Mouse (Mus musculus): ENCODE data around the gene Rsg1. TPM values are rescaled to one million over a fixed set of nuclear protein-coding genes. Genes with fewer than 3 reads are reported as not detected.

Gene Rsg1
- total and polyA plus RNA-seq, 2 experiments from 2014 or later: 1.3 TPM; not detected in 1

GRCm38 (mm10) chr4:141270201-141270940 is 56.6 kb downstream of the Rsg1 start:
- Histone ChIP-seq H3K4me3 (ENCODE audit: low read depth, low read length) (no peak overlapping the region), H3K4me2 (ENCODE audit: low read depth, low read length) (no peak overlapping the region), H3K27me3 (ENCODE audit: control insufficient read depth, insufficient read depth, low read length) (no peaks in the 10 kb centered on the region), H3K27ac (ENCODE audit: low read depth) (no peak overlapping the region), H3K9ac (replicated peaks; ENCODE audit: low read depth, low read length) (no peak overlapping the region), H3K9me3 (replicated peaks; ENCODE audit: control insufficient read depth, low read length) (no peaks in the 10 kb centered on the region), H3K36me3 (replicated peaks; ENCODE audit: control insufficient read depth, insufficient read depth, low read length) (no peaks in the 10 kb centered on the region), H3K4me1 (ENCODE audit: control insufficient read depth, insufficient read depth) (peaks cover 5% of the 10 kb centered on the region; the same call in 1 of the 2 replicates)
- DNase-seq (ENCODE audit: low spot score) (no peak), ATAC-seq (ENCODE audit: insufficient read depth, low read depth) (no peak)
- TF ChIP-seq EP300 (IDR thresholded peaks at IDR 0.05; ENCODE audit: low read depth): no peak
- no peak for TF ChIP-seq CTCF (IDR thresholded peaks at IDR 0.05; ENCODE audit: low read depth)
- WGBS: 71% methylated on average over 15 of the region's 15 CpGs

- no peaks in the 10 kb centered on the region for H3K27me3 ChIP-seq (ENCODE audit: control insufficient read depth, insufficient read depth, low read length)
- DNase-seq (ENCODE audit: low spot score) (no peak), ATAC-seq (ENCODE audit: insufficient read depth, low read depth) (no peak)
- H3K9me3 ChIP-seq (replicated peaks; ENCODE audit: control insufficient read depth, low read length): no peaks in the 10 kb centered on the region
- WGBS: 73% methylated on average over 7 of the region's 7 CpGs
- no peak overlapping the region for H3K4me3 ChIP-seq (ENCODE audit: low read depth, low read length)
- no peaks in the 10 kb centered on the region for H3K36me3 ChIP-seq (replicated peaks; ENCODE audit: control insufficient read depth, insufficient read depth, low read length)
- H3K4me1 ChIP-seq (ENCODE audit: control insufficient read depth, insufficient read depth): peaks cover 5% of the 10 kb centered on the region; the same call in 1 of the 2 replicates
- no peak overlapping the region for H3K4me2 ChIP-seq (ENCODE audit: low read depth, low read length)
- TF ChIP-seq EP300 (IDR thresholded peaks at IDR 0.05; ENCODE audit: low read depth): no peak
- no peak for TF ChIP-seq CTCF (IDR thresholded peaks at IDR 0.05; ENCODE audit: low read depth)
- no peak overlapping the region for H3K9ac ChIP-seq (replicated peaks; ENCODE audit: low read depth, low read length)
- H3K27ac ChIP-seq (ENCODE audit: low read depth): no peak overlapping the region
Observed at GRCm38 (mm10) chr4:141271228-141271627, 57.5 kb downstream of the Rsg1 start.

GRCm38 (mm10) chr4:141271721-141272120 is 58.0 kb downstream of the Rsg1 start:
- WGBS: 65% methylated on average over 6 of the region's 6 CpGs

DNA sequence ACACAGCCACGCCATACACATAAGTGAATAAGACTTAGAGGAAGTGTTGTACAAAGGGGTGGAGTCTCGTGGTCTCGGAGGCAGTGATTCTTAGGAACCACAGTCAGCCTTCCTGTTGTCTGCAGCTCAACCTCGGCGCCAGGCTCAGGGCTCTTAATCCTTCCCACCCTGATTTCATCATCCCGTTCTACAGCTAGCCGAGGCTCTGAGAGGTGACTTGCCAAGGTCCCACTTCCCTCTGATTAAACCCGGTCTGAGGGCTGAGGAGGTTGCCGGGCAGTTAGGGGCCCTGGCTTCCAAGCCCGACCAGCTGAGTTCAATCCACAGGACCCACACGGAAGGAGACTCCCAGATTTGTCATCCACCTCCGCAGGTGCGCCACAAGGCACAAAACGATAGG is 59.1 kb downstream of the Rsg1 start:
- no peak for TF ChIP-seq CTCF (IDR thresholded peaks at IDR 0.05; ENCODE audit: low read depth)
- no peak for TF ChIP-seq EP300 (IDR thresholded peaks at IDR 0.05; ENCODE audit: low read depth)
- H3K9me3 ChIP-seq (replicated peaks; ENCODE audit: control insufficient read depth, low read length): no peaks in the 10 kb centered on the region
- no peak for DNase-seq (ENCODE audit: low spot score)
- peak overlapping the region; percentile 7; the same call in 1 of the 2 replicates for H3K27ac ChIP-seq (ENCODE audit: low read depth)
- peak; percentile 10 for ATAC-seq (ENCODE audit: insufficient read depth, low read depth)
- H3K4me2 ChIP-seq (ENCODE audit: low read depth, low read length): peak overlapping the region; percentile 45
- H3K4me3 ChIP-seq (ENCODE audit: low read depth, low read length): peak overlapping the region; percentile 11; the same call in 1 of the 2 replicates
- WGBS: 18% methylated on average over 14 of the region's 14 CpGs
- H3K27me3 ChIP-seq (ENCODE audit: control insufficient read depth, insufficient read depth, low read length): no peaks in the 10 kb centered on the region
- no peak overlapping the region for H3K9ac ChIP-seq (replicated peaks; ENCODE audit: low read depth, low read length)
- H3K36me3 ChIP-seq (replicated peaks; ENCODE audit: control insufficient read depth, insufficient read depth, low read length): no peaks in the 10 kb centered on the region
- peaks cover 5% of the 10 kb centered on the region for H3K4me1 ChIP-seq (ENCODE audit: control insufficient read depth, insufficient read depth)

More at GRCm38 (mm10) chr4:141271721-141272120, 58.0 kb downstream of the Rsg1 start:
- DNase-seq (ENCODE audit: low spot score) (no peak), ATAC-seq (ENCODE audit: insufficient read depth, low read depth) (no peak)
- H3K9ac ChIP-seq (replicated peaks; ENCODE audit: low read depth, low read length): no peak overlapping the region
- H3K9me3 ChIP-seq (replicated peaks; ENCODE audit: control insufficient read depth, low read length): no peaks in the 10 kb centered on the region
- no peak overlapping the region for H3K4me2 ChIP-seq (ENCODE audit: low read depth, low read length)
- no peaks in the 10 kb centered on the region for H3K36me3 ChIP-seq (replicated peaks; ENCODE audit: control insufficient read depth, insufficient read depth, low read length)
- 0 out of 2 replicates have a peak overlapping the region, but pooled peaks have one; percentile 13 for H3K27ac ChIP-seq (ENCODE audit: low read depth)
- no peak overlapping the region for H3K4me3 ChIP-seq (ENCODE audit: low read depth, low read length)
- no peaks in the 10 kb centered on the region for H3K27me3 ChIP-seq (ENCODE audit: control insufficient read depth, insufficient read depth, low read length)
- no peak for TF ChIP-seq EP300 (IDR thresholded peaks at IDR 0.05; ENCODE audit: low read depth)
- no peak for TF ChIP-seq CTCF (IDR thresholded peaks at IDR 0.05; ENCODE audit: low read depth)
- H3K4me1 ChIP-seq (ENCODE audit: control insufficient read depth, insufficient read depth): peaks cover 5% of the 10 kb centered on the region; the same call in 1 of the 2 replicates

DNA sequence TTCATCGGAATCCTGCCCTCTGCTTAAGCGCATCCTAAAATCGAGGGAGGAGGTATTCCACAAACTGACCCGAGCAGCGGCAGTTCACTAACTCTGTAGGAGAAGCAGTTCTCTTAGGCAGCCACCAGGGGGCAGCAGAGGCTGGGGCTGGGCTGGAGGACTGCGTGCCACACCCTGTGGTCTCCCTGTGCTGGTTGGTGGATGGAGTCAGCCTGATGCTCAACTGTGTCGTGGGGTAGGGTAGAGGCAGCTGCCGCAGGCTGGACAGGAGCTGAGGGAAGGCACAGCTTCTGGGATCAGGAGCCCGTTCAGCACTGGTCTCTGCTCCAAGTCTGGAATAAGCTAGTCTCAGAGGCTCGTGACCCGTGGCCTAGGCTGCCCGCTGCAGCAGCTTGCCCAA is 59.5 kb downstream of the Rsg1 start:
- H3K4me1 ChIP-seq (ENCODE audit: control insufficient read depth, insufficient read depth): peaks cover 5% of the 10 kb centered on the region
- H3K27ac ChIP-seq (ENCODE audit: low read depth): peak overlapping the region; percentile 7; the same call in 1 of the 2 replicates
- peak; percentile 85 for DNase-seq (ENCODE audit: low spot score)
- peak overlapping the region; percentile 11; the same call in 1 of the 2 replicates for H3K4me3 ChIP-seq (ENCODE audit: low read depth, low read length)
- no peaks in the 10 kb centered on the region for H3K27me3 ChIP-seq (ENCODE audit: control insufficient read depth, insufficient read depth, low read length)
- H3K36me3 ChIP-seq (replicated peaks; ENCODE audit: control insufficient read depth, insufficient read depth, low read length): no peaks in the 10 kb centered on the region
- peak; percentile 70 for ATAC-seq (ENCODE audit: insufficient read depth, low read depth)
- H3K9ac ChIP-seq (replicated peaks; ENCODE audit: low read depth, low read length): no peak overlapping the region
- TF ChIP-seq EP300 (IDR thresholded peaks at IDR 0.05; ENCODE audit: low read depth) (no peak), CTCF (IDR thresholded peaks at IDR 0.05; ENCODE audit: low read depth) (peak; percentile 99)
- H3K4me2 ChIP-seq (ENCODE audit: low read depth, low read length): peak overlapping the region; percentile 45
- 21% methylated on average over 12 of the region's 12 CpGs for WGBS
- no peaks in the 10 kb centered on the region for H3K9me3 ChIP-seq (replicated peaks; ENCODE audit: control insufficient read depth, low read length)
